Mouse (Mus musculus): ENCODE measurements around the gene Mcu. TPM values are rescaled to one million over a fixed set of nuclear protein-coding genes. Genes with fewer than 3 reads are reported as not detected.
A peak's percentile ranks its signal among the peaks of the same experiment; 100 is the strongest.

Gene Mcu
- polyA plus RNA-seq, 1 experiment from 2014 or later = 24.9 TPM

- no peaks in the 10 kb centered on the region for H3K27me3 ChIP-seq (replicated peaks)
- WGBS = 58% methylated on average over 7 of the region's 7 CpGs
- H3K36me3 ChIP-seq = peaks cover 18% of the 10 kb centered on the region
- peaks cover 4% of the 10 kb centered on the region for H3K4me1 ChIP-seq
- H3K4me2 ChIP-seq = no peak overlapping the region
- H3K9me3 ChIP-seq = peaks cover 27% of the 10 kb centered on the region
- no peak overlapping the region for H3K27ac ChIP-seq (replicated peaks)
- no peak overlapping the region for H3K9ac ChIP-seq
- no peak for ATAC-seq (ENCODE audit: extremely low read depth, insufficient number of reproducible peaks, low FRiP score, low TSS enrichment)
- H3K4me3 ChIP-seq = no peak overlapping the region
These were observed 69.1 kb downstream of the Mcu start for GRCm38 (mm10) chr10:59547426-59547825.

- Histone ChIP-seq H3K27me3 (replicated peaks) (no peaks in the 10 kb centered on the region), H3K27ac (replicated peaks) (no peak overlapping the region), H3K4me1 (peaks cover 2% of the 10 kb centered on the region), H3K9ac (no peak overlapping the region), H3K36me3 (peaks cover 18% of the 10 kb centered on the region), H3K4me2 (no peak overlapping the region), H3K4me3 (no peak overlapping the region), H3K9me3 (peaks cover 27% of the 10 kb centered on the region)
- WGBS = 88% methylated on average over 7 of the region's 7 CpGs
- ATAC-seq (ENCODE audit: extremely low read depth, insufficient number of reproducible peaks, low FRiP score, low TSS enrichment) = no peak
These were observed 71.3 kb downstream of the Mcu start for GRCm38 (mm10) chr10:59545169-59545568.

DNA sequence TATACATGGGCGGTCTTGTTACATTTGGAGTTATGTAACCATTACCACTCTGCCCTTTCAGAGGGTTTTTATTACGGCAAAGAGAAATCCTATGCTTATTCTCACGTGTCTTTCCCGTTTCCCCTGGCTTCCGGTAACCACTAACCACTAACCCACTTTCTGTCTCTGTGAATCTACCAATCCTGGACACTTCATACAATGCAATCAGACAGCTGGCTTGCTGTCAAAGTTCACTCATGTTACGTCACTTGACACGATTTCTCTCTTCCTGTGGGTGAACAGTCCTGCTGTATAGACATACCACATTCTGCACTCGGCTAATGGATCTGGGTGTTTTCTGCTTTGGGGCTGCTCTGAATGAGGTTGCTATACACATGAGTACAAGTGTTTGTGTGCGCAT lies 73.1 kb downstream of the Mcu start:
- Histone ChIP-seq H3K4me3 (no peak overlapping the region), H3K4me1 (peaks cover 19% of the 10 kb centered on the region), H3K9ac (no peak overlapping the region), H3K27ac (replicated peaks) (no peak overlapping the region), H3K4me2 (no peak overlapping the region), H3K36me3 (peaks cover 18% of the 10 kb centered on the region), H3K27me3 (replicated peaks) (no peaks in the 10 kb centered on the region), H3K9me3 (peaks cover 26% of the 10 kb centered on the region)
- WGBS = 74% methylated on average over 9 of the region's 9 CpGs
- ATAC-seq (ENCODE audit: extremely low read depth, insufficient number of reproducible peaks, low FRiP score, low TSS enrichment) = no peak

- no peak overlapping the region for H3K27ac ChIP-seq (replicated peaks)
- peaks cover 10% of the 10 kb centered on the region for H3K9me3 ChIP-seq
- no peak overlapping the region for H3K4me2 ChIP-seq
- peaks cover 25% of the 10 kb centered on the region for H3K4me1 ChIP-seq
- WGBS = 82% methylated on average over 11 of the region's 11 CpGs
- no peak overlapping the region for H3K9ac ChIP-seq
- no peak for ATAC-seq (ENCODE audit: extremely low read depth, insufficient number of reproducible peaks, low FRiP score, low TSS enrichment)
- H3K36me3 ChIP-seq = peaks cover 13% of the 10 kb centered on the region
- H3K4me3 ChIP-seq = no peak overlapping the region
- H3K27me3 ChIP-seq (replicated peaks) = no peaks in the 10 kb centered on the region
These were observed 75.0 kb downstream of the Mcu start for GRCm38 (mm10) chr10:59541466-59541865.

GRCm38 (mm10) chr10:59540596-59540995 lies 75.9 kb downstream of the Mcu start:
- Histone ChIP-seq H3K4me2 (no peak overlapping the region), H3K27ac (replicated peaks) (no peak overlapping the region), H3K9me3 (0 out of 2 replicates have a peak, but pooled peaks cover 5% of the 10 kb centered on the region), H3K36me3 (peaks cover 4% of the 10 kb centered on the region; the same call in 1 of the 2 replicates), H3K4me1 (peaks cover 25% of the 10 kb centered on the region), H3K27me3 (replicated peaks) (no peaks in the 10 kb centered on the region), H3K4me3 (no peak overlapping the region), H3K9ac (no peak overlapping the region)
- WGBS = 85% methylated on average over 3 of the region's 3 CpGs
- ATAC-seq (ENCODE audit: extremely low read depth, insufficient number of reproducible peaks, low FRiP score, low TSS enrichment) = no peak

DNA sequence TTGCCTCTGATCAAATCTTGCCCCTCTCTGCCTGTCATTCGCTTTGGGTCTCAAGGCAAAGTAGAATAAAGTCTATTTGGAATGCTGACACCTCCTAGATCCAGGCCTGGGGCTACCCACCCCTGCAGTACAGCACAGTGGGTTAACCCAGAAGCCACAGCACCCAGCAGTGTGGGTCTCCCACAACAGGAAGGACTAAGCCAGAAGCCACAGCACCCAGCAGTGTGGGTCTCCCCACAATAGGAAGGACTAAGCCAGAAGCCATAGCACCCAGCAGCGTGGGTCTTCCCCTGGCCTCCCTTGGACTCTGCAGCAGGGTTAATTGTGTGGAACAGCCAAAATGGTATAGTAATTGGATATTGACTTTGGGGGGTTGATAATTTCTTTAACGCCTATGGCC lies 76.4 kb downstream of the Mcu start:
- Histone ChIP-seq H3K4me3 (no peak overlapping the region), H3K4me2 (peak overlapping the region; percentile 79), H3K36me3 (no peaks in the 10 kb centered on the region; the same call in none of the 2 replicates), H3K9me3 (0 out of 2 replicates have a peak, but pooled peaks cover under 1% of the 10 kb centered on the region), H3K27ac (replicated peaks) (peak overlapping the region; percentile 74), H3K27me3 (replicated peaks) (no peaks in the 10 kb centered on the region), H3K4me1 (peaks cover 25% of the 10 kb centered on the region), H3K9ac (peak overlapping the region; percentile 74)
- 76% methylated on average over 3 of the region's 3 CpGs for WGBS
- ATAC-seq (ENCODE audit: extremely low read depth, insufficient number of reproducible peaks, low FRiP score, low TSS enrichment) = no peak

- Histone ChIP-seq H3K4me3 (peak overlapping the region; percentile 50), H3K9ac (peak overlapping the region; percentile 74), H3K9me3 (no peaks in the 10 kb centered on the region), H3K4me1 (peaks cover 25% of the 10 kb centered on the region), H3K27me3 (replicated peaks) (no peaks in the 10 kb centered on the region), H3K36me3 (no peaks in the 10 kb centered on the region; the same call in none of the 2 replicates), H3K27ac (replicated peaks) (peak overlapping the region; percentile 74), H3K4me2 (peak overlapping the region; percentile 79)
- no peak; the same call in 1 of the 2 replicates for ATAC-seq (ENCODE audit: extremely low read depth, insufficient number of reproducible peaks, low FRiP score, low TSS enrichment)
- WGBS = 3% methylated on average over 12 of the region's 12 CpGs
These were observed 77.0 kb downstream of the Mcu start for GRCm38 (mm10) chr10:59539533-59539875.

DNA sequence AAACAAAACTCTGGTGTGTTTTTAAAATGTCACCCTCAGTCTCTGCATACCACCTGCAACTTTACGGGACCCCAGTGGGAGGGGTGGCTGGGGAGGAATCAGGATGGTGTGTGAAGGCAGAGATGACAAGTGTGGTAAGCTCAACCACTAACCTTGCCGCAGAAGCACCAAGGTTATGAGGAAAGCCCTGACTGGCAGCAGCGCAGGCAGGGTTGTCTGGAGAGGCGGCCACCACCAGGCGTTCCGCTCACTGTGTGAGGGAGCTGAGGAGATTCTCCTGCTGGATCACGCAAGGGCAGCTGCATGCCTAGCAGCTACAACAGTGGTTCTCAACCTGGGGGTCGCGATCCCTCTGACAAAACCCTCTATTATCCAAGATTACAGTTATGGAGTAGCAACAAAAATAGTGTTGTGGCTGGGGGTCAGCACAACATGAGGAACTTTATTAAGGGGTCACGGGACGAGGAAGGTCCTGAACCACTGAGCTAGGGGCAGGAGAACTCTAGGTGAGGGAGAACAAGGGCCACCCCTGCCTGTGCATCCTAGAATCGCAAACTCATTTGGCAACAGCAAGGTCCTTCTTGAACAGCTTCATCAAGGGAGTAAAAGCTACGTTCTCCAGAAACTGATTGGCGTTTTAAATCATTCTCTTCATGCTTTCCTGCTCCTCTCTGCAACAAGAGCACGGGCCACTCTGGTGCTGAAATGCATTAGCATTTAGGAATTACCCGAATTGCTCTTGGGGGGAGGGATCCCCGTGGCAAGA lies 77.5 kb downstream of the Mcu start:
- 23% methylated on average over 17 of the region's 17 CpGs for WGBS
- H3K27ac ChIP-seq (replicated peaks) = peak overlapping the region; percentile 74
- ATAC-seq (ENCODE audit: extremely low read depth, insufficient number of reproducible peaks, low FRiP score, low TSS enrichment) = no peak

DNA sequence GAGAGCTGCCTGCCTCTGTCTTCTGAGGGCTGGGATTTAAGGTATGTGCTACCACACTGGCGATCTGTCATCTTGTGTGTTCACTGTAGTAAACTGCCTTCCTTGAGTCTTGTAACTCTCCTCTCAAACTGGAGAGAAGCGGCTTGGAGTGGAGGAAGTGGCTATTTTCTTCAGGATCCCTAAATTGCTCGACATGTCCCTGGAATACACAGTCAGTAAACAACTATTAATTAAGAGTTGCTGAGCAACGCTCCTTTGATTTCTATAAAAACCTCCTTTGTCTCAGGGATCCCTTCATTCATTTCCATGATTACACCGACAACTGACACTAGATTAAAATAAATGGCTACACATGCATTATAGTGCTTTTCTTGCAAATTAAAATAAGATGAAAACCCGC lies 78.4 kb downstream of the Mcu start:
- Histone ChIP-seq H3K9me3 (no peaks in the 10 kb centered on the region), H3K36me3 (no peaks in the 10 kb centered on the region; the same call in 1 of the 2 replicates), H3K4me1 (peaks cover 28% of the 10 kb centered on the region), H3K27me3 (replicated peaks) (no peaks in the 10 kb centered on the region), H3K27ac (replicated peaks) (peak overlapping the region; percentile 74; the same call in 1 of the 2 replicates), H3K4me2 (no peak overlapping the region), H3K9ac (no peak overlapping the region), H3K4me3 (no peak overlapping the region)
- no peak for ATAC-seq (ENCODE audit: extremely low read depth, insufficient number of reproducible peaks, low FRiP score, low TSS enrichment)
- 83% methylated on average over 6 of the region's 6 CpGs for WGBS

More for the DNA sequence above, 77.5 kb downstream of the Mcu start:
- H3K4me3 ChIP-seq = peak overlapping the region; percentile 50
- H3K4me1 ChIP-seq = peaks cover 26% of the 10 kb centered on the region
- no peaks in the 10 kb centered on the region for H3K9me3 ChIP-seq
- H3K4me2 ChIP-seq = peak overlapping the region; percentile 79
- no peaks in the 10 kb centered on the region for H3K27me3 ChIP-seq (replicated peaks)
- no peaks in the 10 kb centered on the region; the same call in none of the 2 replicates for H3K36me3 ChIP-seq
- peak overlapping the region; percentile 74 for H3K9ac ChIP-seq

GRCm38 (mm10) chr10:59537579-59537978 lies 78.9 kb downstream of the Mcu start:
- Histone ChIP-seq H3K27me3 (replicated peaks) (no peaks in the 10 kb centered on the region), H3K36me3 (no peaks in the 10 kb centered on the region; the same call in 1 of the 2 replicates), H3K4me1 (peaks cover 28% of the 10 kb centered on the region), H3K9me3 (no peaks in the 10 kb centered on the region), H3K4me2 (no peak overlapping the region), H3K4me3 (no peak overlapping the region), H3K9ac (no peak overlapping the region), H3K27ac (replicated peaks) (no peak overlapping the region)
- ATAC-seq (ENCODE audit: extremely low read depth, insufficient number of reproducible peaks, low FRiP score, low TSS enrichment) = no peak
- 65% methylated on average over 6 of the region's 6 CpGs for WGBS

DNA sequence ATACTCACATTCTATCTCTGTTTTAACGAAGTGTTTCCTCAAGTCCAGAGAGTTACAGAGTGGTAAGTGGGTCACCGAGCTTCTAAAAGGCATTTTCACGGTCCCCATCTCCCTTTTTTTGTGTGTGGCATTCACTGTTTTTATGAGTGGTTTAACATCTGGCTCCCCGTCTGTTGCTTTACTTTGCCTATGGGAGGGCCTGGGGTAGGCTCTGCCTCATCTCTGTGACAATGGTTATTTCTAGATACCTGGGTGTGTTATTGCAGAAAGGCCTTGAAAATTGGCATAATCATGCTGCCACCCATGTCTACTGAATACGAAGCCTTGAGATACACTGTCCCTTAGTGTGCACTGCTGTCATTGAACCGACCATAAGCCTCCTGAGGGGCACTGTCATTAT lies 84.2 kb downstream of the Mcu start:
- no peak overlapping the region for H3K9ac ChIP-seq
- H3K27ac ChIP-seq (replicated peaks) = no peak overlapping the region
- no peaks in the 10 kb centered on the region; the same call in 1 of the 2 replicates for H3K36me3 ChIP-seq
- no peak for ATAC-seq (ENCODE audit: extremely low read depth, insufficient number of reproducible peaks, low FRiP score, low TSS enrichment)
- H3K4me3 ChIP-seq = no peak overlapping the region
- 90% methylated on average over 6 of the region's 6 CpGs for WGBS
- no peak overlapping the region for H3K4me2 ChIP-seq
- H3K4me1 ChIP-seq = peaks cover 4% of the 10 kb centered on the region; the same call in 1 of the 2 replicates
- no peaks in the 10 kb centered on the region for H3K9me3 ChIP-seq
- no peaks in the 10 kb centered on the region for H3K27me3 ChIP-seq (replicated peaks)

DNA sequence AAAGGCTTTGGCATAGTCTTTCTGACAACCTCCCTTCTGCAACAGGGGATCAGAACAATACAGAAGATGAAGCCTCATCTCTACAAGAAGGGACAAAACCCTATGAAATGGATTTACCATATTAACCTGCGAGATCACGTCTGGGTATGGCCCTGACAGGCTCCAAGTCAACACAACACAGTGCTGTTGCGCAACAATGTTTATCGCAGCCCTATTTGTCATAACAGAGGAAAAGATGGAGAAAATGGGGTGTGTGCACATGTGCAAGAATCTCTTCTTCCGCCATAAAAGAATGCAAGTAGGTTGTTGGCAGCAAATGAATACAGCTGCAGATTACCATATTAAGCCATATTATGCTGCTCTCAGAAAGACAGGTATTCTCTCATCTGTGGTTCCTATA lies 88.7 kb downstream of the Mcu start:
- Histone ChIP-seq H3K27me3 (replicated peaks) (no peaks in the 10 kb centered on the region), H3K9ac (no peak overlapping the region), H3K9me3 (no peaks in the 10 kb centered on the region), H3K4me2 (no peak overlapping the region), H3K4me1 (peaks cover 28% of the 10 kb centered on the region), H3K4me3 (no peak overlapping the region), H3K36me3 (no peaks in the 10 kb centered on the region), H3K27ac (replicated peaks) (no peak overlapping the region)
- ATAC-seq (ENCODE audit: extremely low read depth, insufficient number of reproducible peaks, low FRiP score, low TSS enrichment) = no peak
- 88% methylated on average over 5 of the region's 5 CpGs for WGBS
